Mouse (Mus musculus) small intestine, adult 2 months (tissue): Measurements from ENCODE around the gene Lactbl1. TPM values are rescaled to one million over a fixed set of nuclear protein-coding genes. Genes with fewer than 3 reads are reported as not detected.

ENCODE experiments used
- H3K27ac ChIP-seq: fragments of 200-500 bp; 2 replicates; pipeline ENCODE4 v1.5.1; 2012; ENCODE audit warnings: low read depth, low read length, control low read depth, inconsistent platforms; ENCODE audit not compliant: insufficient read depth
- H3K27me3 ChIP-seq: fragments of 200-500 bp; 2 replicates; pipeline ENCODE4 v1.6.1; 2012; ENCODE audit warnings: mild to moderate bottlenecking, moderate library complexity, low read length, inconsistent platforms; ENCODE audit not compliant: control insufficient read depth, insufficient read depth
- H3K36me3 ChIP-seq: fragments of 200-500 bp; 2 replicates; pipeline ENCODE4 v1.6.1; 2012; ENCODE audit warnings: mild to moderate bottlenecking, low read length, control low read depth, inconsistent platforms; ENCODE audit not compliant: control insufficient read depth, insufficient read depth
- H3K4me1 ChIP-seq: fragments of 200-500 bp; 2 replicates; pipeline ENCODE4 v1.6.1; 2012; ENCODE audit warnings: low read length, inconsistent platforms, mixed read lengths; ENCODE audit not compliant: control insufficient read depth, insufficient read depth, insufficient read length
- H3K4me3 ChIP-seq: fragments of 200-500 bp; 2 replicates; pipeline ENCODE4 v1.5.1; 2012; ENCODE audit warnings: low read depth, mild to moderate bottlenecking, control low read depth, inconsistent platforms, low read length, moderate library complexity
- CTCF ChIP-seq: fragments of 200-500 bp; IDR thresholded peaks from 2 replicates; pipeline ENCODE4 v1.5.1; 2012; ENCODE audit warnings: low read depth, mild to moderate bottlenecking, control low read depth, inconsistent platforms, low read length, moderate library complexity, mixed read lengths; ENCODE audit not compliant: insufficient replicate concordance, insufficient read length; ENCODE audit errors: extremely low read depth
- POLR2A ChIP-seq: fragments of 200-500 bp; IDR thresholded peaks from 2 replicates; pipeline ENCODE4 v1.6.1; 2012; ENCODE audit warnings: low read depth, mild to moderate bottlenecking, control low read depth, inconsistent platforms, low read length, moderate library complexity
- WGBS: fragments of 180-500 bp; shearing (Covaris S2); methylation state at CpG from one replicate; pipeline ENCODE4 v1.1.7; 2018; 5-methylcytosine and 5-hydroxymethylcytosine counted together
- polyA plus RNA-seq: library from polyadenylated mRNA; depleted of rRNA; stranded (reverse); fragments of >200 nt; gene quantifications from 2 replicates; pipeline ENCODE4 v1.2.3, GENCODE M21; 2012

Gene Lactbl1
- polyA plus RNA-seq, 1 experiment, result not detected

GRCm38 (mm10) chr4:136665068-136665467, 42.6 kb downstream of the Lactbl1 start:
- H3K36me3 ChIP-seq, result peaks cover 14% of the 10 kb centered on the region
- H3K4me3 ChIP-seq, result no peak overlapping the region
- no peak overlapping the region for H3K27ac ChIP-seq
- H3K4me1 ChIP-seq, result no peaks in the 10 kb centered on the region
- 84% methylated on average over 9 of the region's 9 CpGs for WGBS
- H3K27me3 ChIP-seq, result no peaks in the 10 kb centered on the region
- TF ChIP-seq CTCF, result no peak
- TF ChIP-seq POLR2A, result no peak

DNA sequence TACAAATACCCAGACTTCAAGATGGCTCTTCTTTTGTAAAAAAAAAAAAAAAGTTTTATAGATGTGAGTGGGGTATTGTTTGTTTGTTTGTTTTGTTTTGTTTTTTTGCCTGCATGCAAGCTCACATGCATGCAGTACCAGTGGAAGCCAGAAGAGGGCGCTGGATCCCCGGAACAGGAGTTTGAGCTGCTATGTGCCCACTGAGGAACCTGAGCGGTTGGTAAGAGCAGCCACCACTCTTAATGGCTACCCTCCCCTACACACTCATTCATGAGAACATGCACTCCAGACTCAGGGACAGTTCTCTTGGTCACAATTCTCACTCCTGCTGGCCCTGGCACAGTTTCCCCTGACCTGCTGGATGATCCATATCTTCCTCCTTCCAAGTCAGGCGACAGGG, 43.6 kb downstream of the Lactbl1 start:
- no peak overlapping the region for H3K4me3 ChIP-seq
- no peaks in the 10 kb centered on the region for H3K4me1 ChIP-seq
- no peaks in the 10 kb centered on the region for H3K27me3 ChIP-seq
- 66% methylated on average over 4 of the region's 4 CpGs for WGBS
- peaks cover 7% of the 10 kb centered on the region; the same call in 1 of the 2 replicates for H3K36me3 ChIP-seq
- TF ChIP-seq CTCF, result peak; percentile 57; the same call in 1 of the 2 replicates
- TF ChIP-seq POLR2A, result no peak
- H3K27ac ChIP-seq, result no peak overlapping the region

- TF ChIP-seq CTCF (no peak), POLR2A (no peak)
- Histone ChIP-seq H3K36me3 (peaks cover 6% of the 10 kb centered on the region; the same call in 1 of the 2 replicates), H3K4me1 (no peaks in the 10 kb centered on the region), H3K4me3 (no peak overlapping the region), H3K27me3 (no peaks in the 10 kb centered on the region), H3K27ac (no peak overlapping the region)
- 82% methylated on average over 10 of the region's 10 CpGs for WGBS
These were observed 45.3 kb downstream of the Lactbl1 start for GRCm38 (mm10) chr4:136667757-136668156.

DNA sequence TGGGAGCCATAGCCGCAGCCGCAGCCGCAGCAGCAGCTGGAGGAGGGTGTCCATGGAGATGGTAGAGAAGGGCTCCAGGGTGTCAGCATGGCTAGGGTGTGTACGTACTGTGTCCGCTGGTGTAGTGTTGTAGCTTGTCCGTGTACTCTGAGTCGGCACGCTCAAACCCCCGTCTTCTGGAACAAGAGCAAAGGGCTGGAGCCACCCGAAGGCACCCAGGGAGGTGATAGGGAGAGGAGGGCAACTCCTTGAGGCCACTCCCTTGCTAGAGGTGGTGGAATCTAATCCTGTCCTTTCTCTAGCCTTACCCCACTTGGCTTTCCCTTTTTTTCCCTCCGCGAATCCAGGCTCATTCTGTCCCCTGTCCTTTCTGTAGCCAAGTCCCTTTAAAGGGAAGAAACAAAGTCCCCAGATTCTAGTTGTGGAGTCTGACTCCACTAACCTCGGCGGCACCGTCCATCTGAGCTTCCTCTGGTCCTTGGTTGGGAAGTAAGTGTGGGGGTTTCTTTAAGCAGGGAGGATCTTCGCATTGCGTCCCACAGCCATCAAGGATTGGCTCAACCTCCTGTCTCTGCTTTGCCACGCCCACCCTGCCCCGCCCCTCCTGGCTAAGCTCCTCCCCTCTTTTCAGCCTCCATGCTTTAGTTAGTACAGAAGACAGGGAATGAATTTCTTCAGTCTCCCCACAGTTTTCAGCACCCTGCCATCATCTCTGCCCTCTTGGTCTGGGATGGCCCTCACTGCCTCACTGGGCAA, 50.1 kb downstream of the Lactbl1 start:
- WGBS, result 90% methylated on average over 19 of the region's 19 CpGs
- Histone ChIP-seq H3K4me3 (no peak overlapping the region), H3K27me3 (no peaks in the 10 kb centered on the region), H3K36me3 (peaks cover 3% of the 10 kb centered on the region; the same call in 1 of the 2 replicates), H3K4me1 (no peaks in the 10 kb centered on the region), H3K27ac (no peak overlapping the region)
- TF ChIP-seq POLR2A (no peak), CTCF (no peak)

- H3K27ac ChIP-seq, result no peak overlapping the region
- H3K27me3 ChIP-seq, result no peaks in the 10 kb centered on the region
- WGBS, result 72% methylated on average over 9 of the region's 9 CpGs
- peaks cover 3% of the 10 kb centered on the region; the same call in 1 of the 2 replicates for H3K36me3 ChIP-seq
- TF ChIP-seq CTCF, result no peak
- TF ChIP-seq POLR2A, result no peak
- H3K4me3 ChIP-seq, result no peak overlapping the region
- H3K4me1 ChIP-seq, result no peaks in the 10 kb centered on the region
These were observed 53.0 kb downstream of the Lactbl1 start for GRCm38 (mm10) chr4:136675439-136675838.

GRCm38 (mm10) chr4:136678480-136678879, 56.1 kb downstream of the Lactbl1 start:
- Histone ChIP-seq H3K27me3 (no peaks in the 10 kb centered on the region), H3K4me3 (no peak overlapping the region), H3K4me1 (no peaks in the 10 kb centered on the region), H3K36me3 (peaks cover 9% of the 10 kb centered on the region), H3K27ac (no peak overlapping the region)
- WGBS, result 4% methylated on average over 3 of the region's 3 CpGs
- peak; percentile 92; the same call in 1 of the 2 replicates for TF ChIP-seq CTCF
- no peak for TF ChIP-seq POLR2A

- peaks cover 9% of the 10 kb centered on the region for H3K36me3 ChIP-seq
- 63% methylated on average over 8 of the region's 8 CpGs for WGBS
- H3K4me1 ChIP-seq, result no peaks in the 10 kb centered on the region
- TF ChIP-seq POLR2A, result no peak
- TF ChIP-seq CTCF, result no peak
- H3K4me3 ChIP-seq, result no peak overlapping the region
- no peak overlapping the region for H3K27ac ChIP-seq
- H3K27me3 ChIP-seq, result no peaks in the 10 kb centered on the region
These were observed 56.8 kb downstream of the Lactbl1 start for GRCm38 (mm10) chr4:136679221-136679620.
